Mouse (Mus musculus) myocyte (in vitro differentiated cells): ENCODE measurements at regions not wholly inside any gene's neighbourhood (a gene's known extent, or its start where the extent isn't known, plus 50 kb on each side); places are given as distances from the start of the nearest gene placed in this dataset.

Experiments used
- E2F4 ChIP-seq: IDR thresholded peaks from one replicate; pipeline ENCODE4 v1.6.1; 2011; ENCODE audit warnings: mild to moderate bottlenecking, control low read depth, moderate library complexity; ENCODE audit not compliant: insufficient read depth
- MAX ChIP-seq: IDR thresholded peaks from one replicate; pipeline ENCODE4 v1.6.1; 2011; ENCODE audit warnings: low read depth, mild to moderate bottlenecking, control low read depth
- MYOD1 ChIP-seq, 3 experiments: IDR thresholded peaks; one replicate each; pipeline ENCODE4 v1.6.1; 2011; ENCODE audit warnings: control low read depth in 2 of 3, low read depth in 2 of 3, mild to moderate bottlenecking in 2 of 3, moderate library complexity in 1 of 3; ENCODE audit not compliant: insufficient read length in 2 of 3, control insufficient read depth in 1 of 3
- MYOG ChIP-seq, 3 experiments: IDR thresholded peaks; one replicate each; pipeline ENCODE4 v1.6.1; 2011; ENCODE audit warnings: control low read depth in 2 of 3, low read depth in 2 of 3, mild to moderate bottlenecking in 2 of 3; ENCODE audit not compliant: insufficient read length in 2 of 3, control insufficient read depth in 1 of 3, insufficient read depth in 1 of 3
- POLR2A ChIP-seq: IDR thresholded peaks from one replicate; pipeline ENCODE4 v1.6.1; 2011; ENCODE audit warnings: low read depth, mild to moderate bottlenecking, control low read depth, moderate library complexity; ENCODE audit not compliant: insufficient read length
- TCF12 ChIP-seq: IDR thresholded peaks from one replicate; pipeline ENCODE4 v1.6.1; 2011; ENCODE audit warnings: mild to moderate bottlenecking, control low read depth; ENCODE audit not compliant: poor library complexity, insufficient read depth, severe bottlenecking
- TCF3 ChIP-seq: IDR thresholded peaks from one replicate; pipeline ENCODE4 v1.6.1; 2011; ENCODE audit warnings: low read depth, control low read depth; ENCODE audit not compliant: insufficient read length
- USF1 ChIP-seq: IDR thresholded peaks from one replicate; pipeline ENCODE4 v1.6.1; 2011; ENCODE audit warnings: low read depth, mild to moderate bottlenecking, control low read depth, moderate library complexity

- TF ChIP-seq POLR2A (no peak), TCF12 (no peak), MYOG (IDR thresholded peaks at IDR 0.05; ENCODE audit: control insufficient read depth in 1 of 3, insufficient read depth in 1 of 3, insufficient read length in 2 of 3, low read depth in 2 of 3) (no peak), MAX (no peak), USF1 (no peak), MYOD1 (IDR thresholded peaks at IDR 0.05; ENCODE audit: control insufficient read depth in 1 of 3, insufficient read length in 2 of 3, low read depth in 2 of 3) (no peak), E2F4 (no peak), TCF3 (no peak)
Measured at GRCm38 (mm10) chr5:59921910-59922309, 1886.7 kb upstream of the G6pd2 start.
